Mouse (Mus musculus): ENCODE results near the gene Dpm3. TPM values are rescaled to one million over a fixed set of nuclear protein-coding genes. Genes with fewer than 3 reads are reported as not detected.

Gene Dpm3
- polyA plus RNA-seq, 1 experiment from 2014 or later: 129 TPM

DNA sequence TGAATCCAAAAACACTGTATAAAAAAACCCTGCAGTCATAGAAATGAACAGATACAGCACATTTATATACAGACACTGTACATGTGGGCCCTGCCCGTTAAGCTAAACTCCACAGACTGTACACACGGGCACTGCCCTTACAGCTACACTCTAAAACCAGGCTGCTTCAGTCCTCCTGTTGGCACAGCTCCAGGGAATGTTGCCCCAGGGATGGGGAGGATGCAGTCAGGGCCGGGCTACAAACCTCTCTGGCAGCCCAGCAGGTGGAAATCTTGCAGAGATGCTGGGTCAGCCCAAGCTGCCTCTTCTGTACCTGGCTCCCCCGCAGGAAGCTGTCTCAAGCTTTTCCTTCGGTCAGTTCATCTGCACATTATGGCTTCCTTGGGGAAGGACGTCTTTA is 12.6 kb downstream of the Dpm3 start:
- peaks cover 15% of the 10 kb centered on the region; the same call in 1 of the 2 replicates for H3K36me3 ChIP-seq
- no peak for ATAC-seq (ENCODE audit: insufficient read depth, low FRiP score, low read depth)

GRCm38 (mm10) chr3:89276061-89276460 is 16.9 kb downstream of the Dpm3 start:
- Histone ChIP-seq H3K27ac (no peak overlapping the region), H3K27me3 (replicated peaks) (no peaks in the 10 kb centered on the region), H3K4me1 (peaks cover 34% of the 10 kb centered on the region), H3K4me2 (no peak overlapping the region), H3K9me3 (no peaks in the 10 kb centered on the region), H3K4me3 (replicated peaks) (no peak overlapping the region), H3K36me3 (peaks cover 15% of the 10 kb centered on the region; the same call in 1 of the 2 replicates), H3K9ac (no peak overlapping the region)
- WGBS: 91% methylated on average over 13 of the region's 13 CpGs
- ATAC-seq (ENCODE audit: insufficient read depth, low FRiP score, low read depth): no peak

More for the DNA sequence above, 12.6 kb downstream of the Dpm3 start:
- Histone ChIP-seq H3K27ac (0 out of 2 replicates have a peak overlapping the region, but pooled peaks have one; percentile 4), H3K27me3 (replicated peaks) (no peaks in the 10 kb centered on the region), H3K9ac (no peak overlapping the region), H3K4me1 (peaks cover 27% of the 10 kb centered on the region), H3K4me2 (no peak overlapping the region), H3K4me3 (replicated peaks) (no peak overlapping the region), H3K9me3 (no peaks in the 10 kb centered on the region)
- WGBS: 65% methylated on average over 6 of the region's 6 CpGs

GRCm38 (mm10) chr3:89277281-89278021 is 18.3 kb downstream of the Dpm3 start:
- peak overlapping the region; percentile 73; the same call in 1 of the 2 replicates for H3K9ac ChIP-seq
- H3K4me1 ChIP-seq: peaks cover 42% of the 10 kb centered on the region
- peak overlapping the region; percentile 90 for H3K27ac ChIP-seq
- H3K36me3 ChIP-seq: peaks cover 10% of the 10 kb centered on the region; the same call in 1 of the 2 replicates
- 0 out of 2 replicates have a peak, but pooled peaks have one; percentile 1 for ATAC-seq (ENCODE audit: insufficient read depth, low FRiP score, low read depth)
- no peaks in the 10 kb centered on the region for H3K9me3 ChIP-seq
- peak overlapping the region; percentile 64 for H3K4me3 ChIP-seq (replicated peaks)
- peak overlapping the region; percentile 96 for H3K4me2 ChIP-seq
- WGBS: 25% methylated on average over 14 of the region's 14 CpGs
- no peaks in the 10 kb centered on the region for H3K27me3 ChIP-seq (replicated peaks)

GRCm38 (mm10) chr3:89278107-89278506 is 18.9 kb downstream of the Dpm3 start:
- H3K4me3 ChIP-seq (replicated peaks): peak overlapping the region; percentile 64
- peak overlapping the region; percentile 73; the same call in 1 of the 2 replicates for H3K9ac ChIP-seq
- peak overlapping the region; percentile 90 for H3K27ac ChIP-seq
- peaks cover 7% of the 10 kb centered on the region; the same call in 1 of the 2 replicates for H3K36me3 ChIP-seq
- no peaks in the 10 kb centered on the region for H3K9me3 ChIP-seq
- 36% methylated on average over 7 of the region's 7 CpGs for WGBS
- peak overlapping the region; percentile 96 for H3K4me2 ChIP-seq
- ATAC-seq (ENCODE audit: insufficient read depth, low FRiP score, low read depth): peak; percentile 11; the same call in 1 of the 2 replicates
- no peaks in the 10 kb centered on the region for H3K27me3 ChIP-seq (replicated peaks)
- H3K4me1 ChIP-seq: peaks cover 42% of the 10 kb centered on the region

GRCm38 (mm10) chr3:89278643-89279042 is 19.5 kb downstream of the Dpm3 start:
- Histone ChIP-seq H3K4me2 (peak overlapping the region; percentile 96), H3K4me1 (peaks cover 42% of the 10 kb centered on the region), H3K4me3 (replicated peaks) (peak overlapping the region; percentile 64), H3K27me3 (replicated peaks) (no peaks in the 10 kb centered on the region), H3K36me3 (peaks cover 7% of the 10 kb centered on the region; the same call in 1 of the 2 replicates), H3K9ac (peak overlapping the region; percentile 73; the same call in 1 of the 2 replicates), H3K9me3 (no peaks in the 10 kb centered on the region), H3K27ac (peak overlapping the region; percentile 90)
- ATAC-seq (ENCODE audit: insufficient read depth, low FRiP score, low read depth): no peak
- 15% methylated on average over 8 of the region's 8 CpGs for WGBS

DNA sequence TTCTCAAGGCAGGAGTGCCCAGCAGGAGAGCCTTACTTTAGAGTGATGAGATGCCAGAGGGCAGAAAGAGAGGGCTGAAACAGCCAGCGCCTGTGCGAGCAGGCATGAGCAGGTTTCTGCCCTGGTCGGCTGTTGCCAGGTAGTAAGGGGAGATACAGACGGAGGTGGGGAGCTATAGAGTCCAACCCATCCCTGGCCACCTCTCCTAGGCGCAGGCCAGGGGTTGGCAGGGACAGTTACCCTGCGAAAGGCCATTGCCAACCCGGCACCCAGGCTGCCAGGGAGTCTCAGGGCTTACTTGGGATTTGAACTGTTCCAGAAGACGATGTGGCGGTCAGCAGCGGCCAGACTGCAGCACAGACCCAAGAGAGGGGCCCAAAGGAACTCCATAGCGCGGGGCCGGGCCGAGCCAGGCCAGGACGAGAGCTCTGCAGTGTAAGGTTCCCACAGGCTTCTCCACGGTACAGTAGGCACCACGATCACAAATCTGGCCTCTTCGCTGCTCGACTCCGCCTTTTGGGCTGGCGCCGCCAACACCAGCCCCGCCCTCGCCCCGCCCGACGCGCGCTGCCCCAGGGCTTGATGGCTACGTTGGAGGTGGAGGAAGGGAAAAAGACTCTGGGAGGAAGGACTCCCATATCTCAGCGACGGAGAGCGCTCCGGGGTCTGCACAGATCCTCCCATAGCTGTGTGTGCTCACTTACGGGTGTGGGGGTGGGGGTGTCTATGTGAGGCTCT is 20.2 kb downstream of the Dpm3 start:
- H3K27ac ChIP-seq: peak overlapping the region; percentile 90
- H3K4me2 ChIP-seq: peak overlapping the region; percentile 96
- WGBS: under 1% methylated on average over 35 of the region's 35 CpGs
- H3K4me1 ChIP-seq: peaks cover 42% of the 10 kb centered on the region
- H3K9ac ChIP-seq: peak overlapping the region; percentile 73
- H3K9me3 ChIP-seq: no peaks in the 10 kb centered on the region
- H3K27me3 ChIP-seq (replicated peaks): no peaks in the 10 kb centered on the region
- H3K4me3 ChIP-seq (replicated peaks): peak overlapping the region; percentile 64
- peaks cover 7% of the 10 kb centered on the region; the same call in 1 of the 2 replicates for H3K36me3 ChIP-seq
- ATAC-seq (ENCODE audit: insufficient read depth, low FRiP score, low read depth): peak; percentile 69

- no peaks in the 10 kb centered on the region for H3K9me3 ChIP-seq
- peak overlapping the region; percentile 96 for H3K4me2 ChIP-seq
- H3K27ac ChIP-seq: peak overlapping the region; percentile 93
- H3K4me1 ChIP-seq: peaks cover 42% of the 10 kb centered on the region
- H3K9ac ChIP-seq: 0 out of 2 replicates have a peak overlapping the region, but pooled peaks have one; percentile 73
- no peaks in the 10 kb centered on the region for H3K27me3 ChIP-seq (replicated peaks)
- 1% methylated on average over 29 of the region's 29 CpGs for WGBS
- H3K4me3 ChIP-seq (replicated peaks): peak overlapping the region; percentile 64
- H3K36me3 ChIP-seq: peaks cover 3% of the 10 kb centered on the region; the same call in 1 of the 2 replicates
- no peak for ATAC-seq (ENCODE audit: insufficient read depth, low FRiP score, low read depth)
Measured at GRCm38 (mm10) chr3:89280050-89280605, 21.0 kb downstream of the Dpm3 start.

- peak; percentile 61 for ATAC-seq (ENCODE audit: insufficient read depth, low FRiP score, low read depth)
- Histone ChIP-seq H3K4me3 (replicated peaks) (peak within 1 kb of the TSS; percentile 64), H3K9me3 (no peaks in the 10 kb centered on the region), H3K9ac (peak within 1 kb of the TSS; percentile 73; the same call in 1 of the 2 replicates), H3K4me2 (peak within 1 kb of the TSS; percentile 96), H3K27me3 (replicated peaks) (no peaks in the 10 kb centered on the region), H3K27ac (peak within 1 kb of the TSS; percentile 93), H3K4me1 (peaks cover 42% of the 10 kb centered on the region), H3K36me3 (no peaks in the 10 kb centered on the region)
- under 1% methylated on average over 52 of the region's 52 CpGs for WGBS
Measured at GRCm38 (mm10) chr3:89280606-89281511, 21.7 kb downstream of the Dpm3 start, which contains the start of gene Efna1. Gene Efna1 (minus strand): TSS chr3:89281142.

DNA sequence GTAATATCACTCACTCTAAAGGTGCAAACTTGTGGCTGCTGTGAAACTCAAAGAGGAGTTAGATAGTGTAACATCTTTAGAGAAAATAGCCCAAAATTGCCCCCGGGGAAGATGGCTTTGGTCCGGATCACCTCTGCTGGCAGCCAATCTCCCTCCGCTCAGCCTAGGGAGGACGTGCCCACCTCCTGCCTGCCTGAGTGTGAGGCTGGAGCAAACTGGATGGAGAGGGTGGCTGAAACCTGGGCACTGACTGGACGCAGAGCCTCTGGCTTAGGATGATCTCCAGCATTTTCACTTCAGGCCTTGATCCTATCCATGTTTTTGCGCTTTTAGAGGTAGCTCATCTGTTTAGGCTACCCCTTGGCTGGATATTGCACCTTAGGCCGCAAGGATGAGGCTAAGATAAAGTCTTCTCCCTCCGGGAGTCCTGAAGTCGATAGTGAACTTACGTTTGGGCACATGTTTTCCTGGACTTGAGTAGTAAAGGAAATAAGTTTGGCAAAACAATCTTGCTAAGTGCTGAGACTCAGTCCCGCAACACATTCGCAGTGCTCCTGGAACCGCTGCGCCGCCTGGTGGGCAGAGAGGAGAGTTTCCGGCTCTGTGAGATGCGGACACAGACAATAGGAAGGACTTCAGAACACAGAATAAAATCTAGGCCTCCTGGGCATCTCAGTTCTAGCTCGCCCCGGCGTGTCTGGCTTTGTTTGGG is 22.6 kb downstream of the Dpm3 start:
- no peaks in the 10 kb centered on the region for H3K36me3 ChIP-seq
- ATAC-seq (ENCODE audit: insufficient read depth, low FRiP score, low read depth): no peak
- 15% methylated on average over 20 of the region's 20 CpGs for WGBS
- H3K27ac ChIP-seq: peak overlapping the region; percentile 93
- H3K27me3 ChIP-seq (replicated peaks): no peaks in the 10 kb centered on the region
- no peaks in the 10 kb centered on the region for H3K9me3 ChIP-seq
- H3K4me2 ChIP-seq: peak overlapping the region; percentile 96
- H3K4me1 ChIP-seq: peaks cover 42% of the 10 kb centered on the region
- H3K4me3 ChIP-seq (replicated peaks): peak overlapping the region; percentile 64
- H3K9ac ChIP-seq: no peak overlapping the region

DNA sequence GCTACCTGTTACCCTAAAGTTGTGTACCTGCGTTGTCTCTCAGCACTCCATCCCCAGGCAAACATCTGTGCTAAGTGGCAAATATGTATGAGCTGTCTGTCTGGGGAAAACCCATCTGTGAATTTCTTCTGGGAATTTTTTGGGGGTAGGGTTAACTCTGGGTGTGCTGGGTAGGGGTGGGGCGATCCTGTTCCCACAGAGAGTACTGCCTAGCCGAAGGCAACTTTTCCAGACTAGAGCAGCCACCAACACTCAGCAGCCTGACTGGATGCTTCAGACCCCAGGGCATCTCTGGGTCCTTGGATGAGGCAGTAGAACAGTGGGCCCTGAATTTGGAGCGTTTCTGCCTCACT is 23.1 kb downstream of the Dpm3 start:
- no peak for ATAC-seq (ENCODE audit: insufficient read depth, low FRiP score, low read depth)

More for the DNA sequence above, 23.1 kb downstream of the Dpm3 start:
- no peaks in the 10 kb centered on the region for H3K36me3 ChIP-seq
- no peaks in the 10 kb centered on the region for H3K27me3 ChIP-seq (replicated peaks)
- H3K4me3 ChIP-seq (replicated peaks): no peak overlapping the region
- H3K9me3 ChIP-seq: no peaks in the 10 kb centered on the region
- H3K9ac ChIP-seq: no peak overlapping the region
- WGBS: 23% methylated on average over 4 of the region's 4 CpGs
- no peak overlapping the region for H3K4me2 ChIP-seq
- H3K4me1 ChIP-seq: peaks cover 38% of the 10 kb centered on the region
- no peak overlapping the region for H3K27ac ChIP-seq
